Mouse (Mus musculus) MEL-GATA-1-ER (cell line): Measurements from ENCODE around the gene Tmx2.
"Not testable (repeated sequence)": the region's sequence is repeated elsewhere in the genome, so short reads cannot be mapped to it uniquely, and the experiment has no call there.

Source experiments
- DNase-seq: peaks from one replicate; pipeline ENCODE4 v3.0.0-alpha.2; 2012; ENCODE audit warnings: low read depth; ENCODE audit errors: extremely low read depth

Gene Tmx2

DNA sequence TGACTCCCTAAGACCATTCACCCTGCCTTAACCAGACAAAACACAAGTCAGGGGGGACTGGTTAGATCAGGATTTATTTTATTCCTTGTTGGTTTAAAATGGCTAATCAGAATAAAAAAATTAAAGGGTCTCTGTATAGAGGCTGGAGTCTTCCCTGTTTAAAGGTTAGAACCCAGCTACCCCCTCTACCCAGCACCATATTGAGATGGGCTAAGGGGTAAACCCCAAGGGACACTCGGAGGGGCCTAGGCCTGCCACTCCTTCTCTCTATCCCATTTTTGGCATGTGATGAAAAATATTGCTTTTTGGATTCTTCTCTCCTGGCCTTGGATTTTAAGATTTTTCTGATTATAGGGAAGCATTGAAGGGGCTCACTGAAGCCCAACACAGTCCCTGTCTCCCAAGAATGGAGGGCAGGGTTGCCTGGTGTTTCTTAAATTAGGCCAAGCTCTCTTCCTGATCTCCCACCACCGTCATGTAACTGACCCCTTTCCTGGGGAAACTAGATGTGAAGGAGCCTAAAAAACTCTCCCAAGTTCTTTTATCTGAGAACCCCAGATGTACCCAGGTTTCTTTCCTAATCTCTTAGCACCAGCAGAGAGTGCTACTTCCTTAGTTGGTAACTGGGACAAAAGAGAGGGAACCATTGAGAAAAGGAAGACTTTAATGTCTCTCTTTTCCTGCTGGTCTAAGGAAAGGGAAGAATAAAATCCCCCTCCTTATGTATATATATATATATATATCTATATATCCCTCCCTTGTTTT lies 9.3 kb upstream of the Tmx2 start:
- DNase-seq, result no peak

DNA sequence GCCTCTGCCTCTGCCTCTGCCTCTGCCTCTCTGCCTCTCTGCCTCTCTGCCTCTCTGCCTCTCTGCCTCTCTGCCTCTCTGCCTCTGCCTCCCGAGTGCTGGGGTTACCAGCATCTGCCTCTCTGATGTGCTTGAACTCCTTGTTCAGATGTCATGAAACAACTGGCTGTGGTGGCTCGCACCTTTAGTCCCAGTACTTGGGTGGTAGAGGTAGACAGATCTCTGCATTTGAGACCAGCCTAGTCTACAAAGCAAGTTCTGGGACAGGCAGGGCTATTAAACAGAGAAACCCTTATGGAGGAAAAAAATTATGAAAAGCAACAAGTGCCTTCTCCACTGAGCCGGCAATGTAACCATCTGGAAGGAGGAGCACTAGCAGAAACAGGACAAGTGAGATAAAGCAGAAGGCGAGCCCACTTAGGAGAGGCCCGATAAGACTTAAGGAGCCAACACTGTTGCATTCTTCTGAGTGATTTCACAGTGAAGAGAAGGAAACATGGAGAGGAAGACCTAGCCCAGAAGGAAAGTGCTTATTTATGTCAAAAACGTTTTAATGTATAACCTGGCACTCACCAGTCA lies 3.8 kb upstream of the Tmx2 start:
- DNase-seq, result peak; percentile 67

DNA sequence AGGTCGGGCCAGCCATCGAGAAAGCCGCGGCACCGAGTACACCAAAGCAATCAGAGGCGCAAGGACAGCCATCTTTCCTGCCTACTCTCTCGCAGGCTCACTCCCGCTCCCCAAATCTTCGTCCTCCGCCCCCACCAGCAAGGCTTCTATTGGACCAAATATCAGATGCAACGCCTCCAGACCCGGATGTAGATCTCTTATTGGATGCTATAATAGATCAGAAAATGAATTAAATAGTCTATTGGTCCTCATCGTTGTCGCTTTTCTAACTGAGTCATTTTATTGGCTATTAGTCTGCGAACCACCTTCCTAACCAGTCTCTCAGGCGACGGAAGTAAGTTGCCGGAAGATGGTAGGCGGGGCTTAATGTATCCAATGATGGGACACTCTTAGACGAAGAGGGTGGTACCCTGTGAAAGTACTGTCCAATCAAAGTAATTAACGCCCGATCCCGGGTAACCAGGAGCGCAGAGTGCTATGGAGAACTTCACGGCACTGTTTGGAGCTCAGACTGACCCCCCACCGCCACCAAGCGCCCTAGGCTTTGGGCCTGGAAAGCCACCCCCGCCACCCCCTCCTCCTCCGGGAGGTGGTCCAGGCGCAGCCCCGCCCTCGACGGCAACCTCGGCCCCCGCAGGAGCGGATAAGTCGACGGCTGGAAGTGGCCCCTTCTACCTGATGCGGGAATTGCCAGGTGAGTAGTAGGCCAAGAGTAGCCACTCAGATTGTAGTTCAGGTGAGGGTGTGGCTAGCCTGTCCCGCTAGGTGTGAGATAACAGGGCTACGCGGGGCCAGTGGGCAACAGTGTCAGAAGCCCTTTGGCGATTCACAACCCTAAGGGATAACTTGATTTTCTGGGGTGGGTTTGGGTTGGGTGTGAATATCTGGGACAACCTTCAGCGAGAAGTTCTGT lies 716 bp downstream of the Tmx2 start, which contains the start of the genes Gm28635 and Med19:
Gene Gm28635 (minus strand): TSS at position 74 of the 913 bp plus-strand sequence.
Gene Med19 (plus strand): TSS at position 435 of the 913 bp plus-strand sequence.
- peak; percentile 100 for DNase-seq

DNA sequence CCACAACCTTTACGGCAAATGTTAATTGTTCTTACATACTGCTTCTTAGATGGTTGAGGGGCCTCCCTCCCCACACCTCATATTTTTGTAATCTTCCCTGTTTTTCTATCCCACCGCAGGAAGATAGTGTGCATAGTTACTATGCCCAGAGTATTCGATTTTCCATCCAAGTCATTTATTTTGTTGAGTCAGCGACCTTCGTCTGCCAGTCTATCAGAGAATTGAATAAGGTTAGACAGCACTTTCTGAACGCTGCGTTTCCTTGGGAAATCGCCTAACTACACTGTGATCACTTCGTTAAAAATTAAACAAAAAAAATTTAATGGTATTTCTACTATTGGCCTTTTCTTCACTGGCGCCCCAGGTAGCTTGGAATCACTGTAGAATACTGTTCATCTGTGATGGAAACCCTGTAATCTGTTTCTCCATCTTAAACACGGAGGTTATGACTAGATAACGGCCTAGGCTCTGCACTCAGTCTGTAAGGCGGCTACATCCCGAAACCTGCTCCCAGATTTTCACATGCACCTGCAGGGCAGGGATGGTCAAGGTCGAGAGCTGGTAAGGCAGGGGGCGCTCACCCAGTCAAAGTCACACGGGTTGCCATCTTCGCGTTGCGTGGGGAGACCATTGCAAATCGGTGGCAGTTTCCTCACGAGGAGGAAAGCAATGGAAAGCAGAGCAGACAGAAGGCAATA lies 1.5 kb downstream of the Tmx2 start:
- DNase-seq, result no peak

DNA sequence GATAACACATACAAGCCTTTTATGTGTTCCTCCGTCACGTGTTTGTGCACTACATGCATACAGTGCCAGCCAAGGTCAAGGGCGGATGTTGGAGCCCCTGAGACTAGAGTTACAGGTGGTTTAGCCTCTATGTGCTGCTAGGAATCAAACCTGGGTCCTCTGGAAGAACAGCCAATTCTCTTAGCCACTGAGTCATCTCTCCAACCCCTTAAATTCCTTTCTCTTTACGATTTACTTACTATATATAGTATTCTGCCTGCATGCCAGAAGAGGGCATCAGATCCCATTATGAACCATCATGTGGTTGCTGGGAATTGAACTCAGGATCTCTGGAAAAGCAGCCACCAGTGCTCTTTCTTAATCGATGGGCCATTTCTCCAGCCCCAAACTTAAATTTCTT lies 7.4 kb downstream of the Tmx2 start:
- DNase-seq, result not testable (repeated sequence)

DNA sequence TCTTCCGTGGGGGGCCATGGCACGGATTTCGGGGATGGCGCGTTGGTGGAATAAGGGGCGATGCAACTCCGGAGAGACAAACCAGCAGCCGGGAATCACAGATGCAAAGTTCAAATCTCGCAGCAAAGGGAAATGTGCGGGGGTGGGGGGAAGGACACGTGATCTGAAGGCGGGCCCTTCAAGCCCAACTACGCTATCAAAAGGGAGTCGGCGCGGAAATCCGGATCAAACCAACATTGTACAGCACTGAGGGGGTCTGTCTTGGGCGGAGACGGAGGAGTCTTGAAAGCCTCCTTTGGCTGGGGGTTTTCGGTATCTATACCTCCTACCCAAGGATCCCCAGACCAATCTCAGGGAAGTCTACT lies 8.4 kb downstream of the Tmx2 start, which contains the start of gene Selenoh:
Gene Selenoh (minus strand): TSS at position 202 of the 365 bp plus-strand sequence.
- DNase-seq, result peak; percentile 90

DNA sequence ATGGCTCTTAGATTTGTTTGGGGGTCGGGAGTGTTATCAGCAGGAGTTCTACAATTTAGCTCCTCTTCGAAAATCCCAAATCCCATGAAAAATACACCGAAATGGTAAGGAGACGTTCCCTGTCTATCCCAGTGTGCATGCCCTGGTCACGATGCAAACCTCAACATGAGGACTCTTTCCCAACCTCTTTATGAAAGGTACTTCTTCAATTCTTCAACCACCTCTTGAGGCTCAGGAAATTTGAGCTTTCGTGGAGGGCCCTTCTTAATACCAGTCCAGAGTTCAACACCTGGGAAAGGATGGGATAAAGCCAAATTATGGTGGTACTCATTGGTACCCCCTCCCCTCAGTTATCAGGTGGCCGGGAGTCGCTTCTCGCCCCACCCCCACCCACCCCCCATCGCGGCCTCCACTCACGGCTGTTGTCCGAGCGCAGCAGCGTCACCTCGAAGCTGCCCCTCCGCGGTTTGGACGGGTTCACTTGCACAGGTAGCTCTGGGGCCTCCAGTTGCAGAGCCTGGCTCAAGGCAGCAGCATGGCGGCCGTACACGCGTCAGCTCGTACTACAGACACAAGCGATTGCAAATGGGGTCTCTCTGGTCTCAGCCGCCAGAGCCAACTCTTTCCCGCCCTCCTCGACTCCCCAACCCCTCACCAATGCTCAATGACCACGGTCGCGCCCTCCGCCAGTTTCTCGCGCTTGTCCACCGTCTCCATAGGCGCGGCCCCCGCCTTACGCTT lies 8.9 kb downstream of the Tmx2 start:
- DNase-seq, result no peak

DNA sequence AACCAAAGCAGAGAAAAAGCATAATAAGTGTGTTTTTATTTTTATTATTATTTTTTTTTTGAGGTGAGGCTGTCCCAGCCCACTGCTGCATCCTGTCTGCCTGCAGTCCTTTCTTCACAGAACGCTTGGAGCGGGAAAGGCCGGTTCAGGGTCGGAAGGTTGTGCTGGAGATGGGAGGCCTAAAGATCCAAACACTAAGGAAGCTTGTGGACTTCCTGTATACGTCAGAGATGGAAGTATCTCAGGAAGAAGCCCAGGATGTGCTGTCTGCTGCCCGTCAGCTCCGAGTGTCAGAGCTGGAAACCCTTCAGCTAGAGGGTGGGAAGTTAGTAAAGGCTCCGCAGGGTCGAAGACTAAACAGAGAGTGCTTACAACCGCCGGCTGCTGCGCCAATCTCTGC lies 12.9 kb downstream of the Tmx2 start:
- no peak for DNase-seq

DNA sequence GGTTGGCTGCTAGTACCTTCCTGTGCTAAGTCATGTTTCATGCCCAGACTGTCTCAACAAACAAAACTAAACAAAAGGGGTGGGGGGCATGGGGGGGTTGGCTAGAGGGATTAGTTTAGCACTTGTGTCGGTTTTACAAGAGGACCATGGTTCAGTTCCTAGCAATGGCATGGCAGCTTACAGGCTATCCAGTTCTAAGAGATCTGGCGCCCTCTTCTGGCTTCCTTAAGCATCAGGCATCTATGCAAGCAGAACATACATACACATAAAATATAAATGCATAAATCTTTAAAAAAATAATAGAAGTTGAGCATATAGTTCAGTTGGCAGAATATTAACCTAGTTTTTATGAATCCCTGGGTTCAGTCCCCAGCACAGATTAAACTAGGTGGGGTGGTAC lies 16.1 kb downstream of the Tmx2 start:
- DNase-seq, result peak; percentile 75

DNA sequence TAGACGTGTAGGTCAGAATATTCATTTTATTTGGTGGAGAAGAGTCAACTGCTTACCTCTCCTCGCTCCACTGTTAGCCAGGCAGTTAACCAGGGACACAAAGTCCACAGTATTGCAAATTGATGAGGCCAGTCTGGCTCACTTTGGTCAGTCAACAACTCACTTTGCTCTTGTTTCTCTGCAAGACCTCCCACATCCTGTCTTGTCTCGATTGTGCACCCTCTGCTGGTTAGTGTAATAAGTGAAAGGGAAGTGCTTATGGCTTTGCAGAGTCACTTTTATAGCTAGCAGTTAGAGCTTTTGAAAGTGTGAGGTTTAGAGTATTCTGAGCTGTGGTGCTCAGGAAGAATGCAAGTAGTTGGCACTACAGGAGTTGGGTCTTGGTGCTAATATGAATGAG lies 18.7 kb downstream of the Tmx2 start:
- DNase-seq, result peak; percentile 60

DNA sequence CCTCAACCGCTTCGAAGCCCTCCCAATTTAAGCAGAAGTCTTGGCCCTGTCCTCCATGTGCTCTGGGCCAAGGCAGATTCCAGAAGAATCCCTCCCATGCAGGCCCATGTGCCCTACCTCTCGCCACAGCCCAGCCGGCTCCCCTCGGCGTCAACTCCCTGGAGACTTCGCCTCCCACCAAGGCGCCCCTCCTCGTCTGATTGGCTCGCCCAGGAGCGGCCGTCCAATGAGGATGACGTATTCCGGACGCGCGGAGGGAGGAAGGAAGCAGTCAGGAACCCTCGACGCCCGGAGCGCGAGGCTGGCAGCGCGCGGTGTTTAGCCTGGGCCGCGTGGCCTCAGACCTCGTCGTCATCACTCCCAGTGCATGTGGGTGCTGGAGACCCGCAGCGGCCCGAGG lies 20.1 kb downstream of the Tmx2 start, which contains the start of gene Btbd18:
Gene Btbd18 (plus strand): TSS at position 274 of the 400 bp plus-strand sequence.
- no peak for DNase-seq

DNA sequence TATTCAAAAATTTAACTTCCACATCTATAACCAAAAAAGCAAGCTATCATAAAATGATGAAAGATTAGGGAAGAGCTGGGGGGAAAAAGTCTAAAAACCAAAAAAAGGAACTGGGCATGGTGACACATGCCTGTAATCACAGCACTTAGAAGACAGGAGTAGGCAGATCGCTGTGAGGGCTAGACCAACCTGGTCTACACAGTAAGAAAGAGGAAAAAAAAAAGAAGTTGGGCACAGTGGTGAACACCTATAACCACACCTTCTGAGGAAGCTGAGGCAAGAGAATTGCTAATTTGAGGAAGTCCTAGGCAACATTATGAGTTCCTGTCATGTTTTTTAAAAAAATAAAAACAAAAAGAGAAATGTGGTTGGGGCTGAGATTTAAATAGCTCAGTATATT lies 23.1 kb downstream of the Tmx2 start:
- no peak for DNase-seq

DNA sequence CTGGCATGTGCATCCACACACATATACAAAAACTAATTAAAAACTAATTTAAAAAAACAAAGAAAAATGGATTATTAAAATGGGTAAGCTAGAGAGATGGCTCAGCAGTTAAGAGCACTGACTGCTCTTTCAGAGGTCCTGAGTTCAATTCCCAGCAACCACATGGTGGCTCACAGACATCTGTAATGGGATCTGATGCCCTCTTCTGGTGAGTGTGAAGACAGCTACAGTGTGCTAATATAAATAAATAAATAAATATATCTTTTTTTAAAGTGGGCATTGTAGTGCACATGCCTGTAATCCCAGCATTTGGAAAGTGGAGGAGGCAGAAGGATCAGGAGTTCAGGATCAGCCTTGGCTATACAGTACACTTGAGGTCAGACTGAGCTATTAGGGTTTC lies 25.6 kb downstream of the Tmx2 start:
- no peak for DNase-seq

DNA sequence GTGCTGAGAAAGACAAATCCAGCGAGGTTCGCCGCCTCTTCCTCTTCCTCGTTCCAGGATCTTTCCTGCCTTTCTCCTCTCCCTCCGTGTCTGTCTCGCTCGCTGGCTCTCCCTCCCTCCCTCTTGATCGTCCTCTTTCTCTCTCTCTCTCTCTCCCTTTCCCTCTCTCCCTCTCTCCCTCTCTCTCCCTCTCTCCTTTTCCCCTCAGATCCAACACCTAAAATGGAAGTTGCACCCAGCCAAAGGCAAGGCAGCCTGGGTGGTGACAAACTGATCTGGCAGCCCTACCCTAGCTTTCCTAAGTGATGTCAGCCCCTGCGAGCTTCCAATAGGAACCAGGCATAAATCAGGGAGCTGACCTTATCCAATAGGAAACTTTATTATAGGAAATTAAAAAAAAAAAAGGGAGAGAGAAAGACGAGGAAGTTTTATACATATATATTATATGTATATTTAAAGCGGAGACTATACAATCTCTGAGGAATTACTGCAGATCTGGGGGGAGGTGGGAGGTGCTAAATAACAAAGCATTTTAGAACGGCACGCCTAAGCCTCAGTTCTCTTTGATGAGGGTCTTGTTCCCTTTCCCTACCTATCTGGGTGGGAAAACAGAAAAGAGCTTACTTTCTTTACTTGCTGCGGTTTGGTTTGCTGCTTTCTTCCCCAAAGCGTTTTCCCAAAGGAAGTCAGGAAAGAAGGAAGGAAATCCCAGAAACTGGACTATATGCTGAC lies 28.3 kb downstream of the Tmx2 start, which contains the start of gene Ctnnd1:
Gene Ctnnd1 (minus strand): TSS at position 302 of the 732 bp plus-strand sequence.
- peak; percentile 88 for DNase-seq

DNA sequence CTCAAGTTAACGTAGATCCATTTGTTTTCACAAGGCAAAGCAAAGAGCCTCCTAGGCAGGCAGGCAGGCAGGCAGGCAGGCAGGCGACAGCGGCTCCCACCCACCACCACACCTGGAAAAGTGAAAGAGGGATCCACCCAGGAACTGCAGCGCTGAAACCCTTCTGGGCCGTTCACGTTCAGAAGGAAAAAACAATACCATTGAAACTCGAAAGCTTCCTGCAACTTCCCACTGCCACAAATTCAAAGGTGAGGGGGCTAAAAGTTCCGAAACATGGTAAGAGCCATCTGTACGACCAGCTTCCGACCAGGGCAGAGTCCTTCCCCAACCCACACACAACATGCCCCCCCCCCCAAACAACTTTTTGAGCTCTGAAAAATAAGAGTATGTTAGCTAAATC lies 29.3 kb downstream of the Tmx2 start:
- no peak for DNase-seq

DNA sequence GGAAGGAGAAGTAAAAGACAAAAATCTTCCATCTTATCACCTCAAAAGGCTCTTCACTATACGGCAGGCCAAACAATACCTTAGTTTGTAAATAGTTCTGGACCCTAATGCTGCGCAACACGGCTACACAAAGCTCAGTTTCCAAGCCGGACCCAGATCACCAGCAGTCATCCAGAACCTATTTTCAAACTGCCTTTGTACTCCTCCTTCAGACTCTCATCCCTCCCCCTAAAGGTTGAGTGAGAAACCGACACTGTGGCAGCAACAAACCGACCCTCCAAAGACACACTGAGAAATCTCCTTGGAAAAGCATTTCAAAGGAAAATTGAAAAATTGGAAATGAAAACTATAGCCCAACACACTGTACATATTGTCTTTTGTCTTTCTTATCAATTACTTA lies 30.6 kb downstream of the Tmx2 start:
- DNase-seq, result no peak

DNA sequence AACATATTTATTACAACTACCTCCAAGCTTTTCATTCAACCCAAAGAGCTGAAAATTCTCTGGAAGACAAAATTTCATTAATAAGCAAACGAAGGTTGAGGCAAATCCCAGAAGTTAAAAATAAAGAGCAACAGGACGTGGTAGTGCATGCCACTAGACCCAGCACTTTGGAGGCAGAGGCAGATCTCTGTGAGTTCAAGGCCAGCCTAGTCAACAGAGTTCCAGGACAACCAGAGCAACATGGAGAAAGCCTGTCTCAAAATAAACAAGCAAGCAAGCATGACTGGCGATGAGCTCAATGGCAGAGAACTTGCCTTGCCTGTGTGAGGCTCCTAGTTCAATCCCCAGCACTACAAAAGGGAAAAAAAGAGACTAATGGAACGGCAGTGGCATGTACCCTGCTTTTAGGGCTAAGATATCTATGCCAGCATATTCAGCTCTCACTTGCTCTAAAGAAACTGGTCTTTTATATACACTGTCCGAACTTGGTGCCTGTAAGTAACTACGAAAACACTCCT lies 31.8 kb downstream of the Tmx2 start:
- DNase-seq, result no peak

DNA sequence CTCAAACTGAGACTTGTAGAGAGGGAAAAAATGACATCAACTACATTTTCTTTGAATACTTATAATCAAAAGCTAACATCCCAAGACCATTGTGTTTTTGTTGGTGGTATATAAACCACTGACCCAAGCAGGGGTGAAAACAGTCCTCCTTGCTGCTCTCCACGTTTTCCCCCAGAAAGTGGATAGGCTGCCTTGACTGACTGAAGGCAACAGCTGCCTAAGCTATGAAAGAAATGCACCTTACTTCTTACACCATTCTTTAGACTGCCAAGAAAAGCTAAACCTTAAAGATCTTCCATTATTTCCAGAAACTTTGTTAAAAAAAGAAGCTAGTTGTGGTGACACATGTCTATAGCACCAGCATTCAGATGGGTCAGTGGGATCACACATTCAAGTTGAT lies 32.8 kb downstream of the Tmx2 start:
- DNase-seq, result no peak

DNA sequence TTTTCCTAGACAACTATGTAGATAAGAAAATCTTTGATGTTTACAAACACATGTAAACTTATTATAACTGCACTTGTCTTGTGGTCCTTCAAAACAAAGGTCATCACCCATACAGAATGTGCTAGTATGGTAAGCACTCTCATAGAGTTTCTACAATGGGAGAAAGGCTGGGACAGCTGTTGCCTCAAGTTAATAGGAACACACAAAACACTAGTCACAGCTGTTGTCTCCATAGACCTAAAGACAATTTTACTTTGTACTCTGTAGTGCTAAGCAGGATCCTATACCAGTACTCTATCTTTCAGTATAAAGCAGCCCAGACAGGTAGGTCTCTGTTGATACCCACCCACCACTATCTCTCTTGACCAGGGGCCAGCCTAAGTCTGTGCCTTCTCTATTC lies 38.1 kb downstream of the Tmx2 start:
- DNase-seq, result no peak
